Mouse (Mus musculus): ENCODE measurements at regions not wholly inside any gene's neighbourhood (a gene's known extent, or its start where the extent isn't known, plus 50 kb on each side); places are given as distances from the start of the nearest gene placed in this dataset.

DNA sequence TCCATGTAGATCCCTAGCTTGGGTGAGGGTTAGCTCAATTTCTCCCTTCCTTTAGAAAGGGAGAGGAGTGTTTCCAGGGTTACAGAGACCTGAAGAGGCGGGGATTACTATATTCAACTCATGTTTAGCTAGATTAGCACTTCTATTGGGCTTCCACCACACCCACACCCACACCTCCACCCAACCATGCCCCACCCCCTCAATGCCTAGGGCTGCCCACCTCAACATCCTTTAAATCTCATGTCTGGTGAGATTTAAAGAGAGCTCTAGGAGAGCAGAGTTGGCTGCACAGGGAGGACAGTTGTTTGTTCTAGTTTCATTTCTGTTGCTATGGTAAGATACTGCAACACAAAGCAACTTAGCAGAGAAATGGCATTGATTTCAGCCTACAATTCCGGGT lies 113.8 kb upstream of the Cops8 start:
- no peaks in the 10 kb centered on the region for H3K36me3 ChIP-seq (ENCODE audit: control insufficient read depth, insufficient read depth, low read length)
- no peak overlapping the region for H3K27ac ChIP-seq (ENCODE audit: low read depth, low read length)
- peaks cover 4% of the 10 kb centered on the region; the same call in 1 of the 2 replicates for H3K4me1 ChIP-seq (ENCODE audit: control insufficient read depth, insufficient read depth, low read length)
- DNase-seq (ENCODE audit: low spot score, missing footprints), result no peak
- H3K9ac ChIP-seq (ENCODE audit: low read length), result no peak overlapping the region
- no peak overlapping the region for H3K4me2 ChIP-seq
- WGBS, result 76% methylated on average over 2 of the region's 2 CpGs
- H3K9me3 ChIP-seq (ENCODE audit: control insufficient read depth, low read length), result no peaks in the 10 kb centered on the region
- no peak for ATAC-seq (ENCODE audit: low FRiP score)
- H3K4me3 ChIP-seq (ENCODE audit: low read depth, low read length), result no peak overlapping the region
- no peaks in the 10 kb centered on the region for H3K27me3 ChIP-seq (ENCODE audit: control insufficient read depth, insufficient read depth, low read length)

DNA sequence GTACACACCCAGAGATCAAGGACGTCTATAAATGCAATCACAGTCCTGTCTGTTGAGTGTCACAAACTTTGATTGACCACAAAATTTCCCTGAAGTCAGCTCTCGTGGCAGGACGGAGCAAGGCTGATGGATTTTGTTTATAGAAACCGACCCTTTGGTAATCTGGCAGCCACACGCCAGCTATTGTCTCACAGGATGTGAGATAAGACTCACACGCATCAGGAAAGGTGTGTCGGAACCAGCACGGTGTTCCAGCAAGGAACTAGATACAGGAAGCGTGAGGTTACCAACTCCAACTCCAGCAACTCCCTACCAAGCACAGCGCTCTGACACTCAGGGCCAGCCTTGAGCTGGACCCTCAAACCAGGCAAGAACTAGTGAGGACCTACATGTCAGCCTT lies 112.4 kb upstream of the Cops8 start:
- no peak overlapping the region for H3K4me3 ChIP-seq (ENCODE audit: low read depth, low read length)
- 91% methylated on average over 10 of the region's 10 CpGs for WGBS
- H3K36me3 ChIP-seq (ENCODE audit: control insufficient read depth, insufficient read depth, low read length), result no peaks in the 10 kb centered on the region
- no peaks in the 10 kb centered on the region for H3K27me3 ChIP-seq (ENCODE audit: control insufficient read depth, insufficient read depth, low read length)
- ATAC-seq (ENCODE audit: low FRiP score) (no peak), DNase-seq (ENCODE audit: low spot score, missing footprints) (no peak)
- H3K27ac ChIP-seq (ENCODE audit: low read depth, low read length), result no peak overlapping the region
- no peak overlapping the region for H3K9ac ChIP-seq (ENCODE audit: low read length)
- peaks cover 4% of the 10 kb centered on the region; the same call in 1 of the 2 replicates for H3K4me1 ChIP-seq (ENCODE audit: control insufficient read depth, insufficient read depth, low read length)
- H3K9me3 ChIP-seq (ENCODE audit: control insufficient read depth, low read length), result no peaks in the 10 kb centered on the region
- H3K4me2 ChIP-seq, result no peak overlapping the region

DNA sequence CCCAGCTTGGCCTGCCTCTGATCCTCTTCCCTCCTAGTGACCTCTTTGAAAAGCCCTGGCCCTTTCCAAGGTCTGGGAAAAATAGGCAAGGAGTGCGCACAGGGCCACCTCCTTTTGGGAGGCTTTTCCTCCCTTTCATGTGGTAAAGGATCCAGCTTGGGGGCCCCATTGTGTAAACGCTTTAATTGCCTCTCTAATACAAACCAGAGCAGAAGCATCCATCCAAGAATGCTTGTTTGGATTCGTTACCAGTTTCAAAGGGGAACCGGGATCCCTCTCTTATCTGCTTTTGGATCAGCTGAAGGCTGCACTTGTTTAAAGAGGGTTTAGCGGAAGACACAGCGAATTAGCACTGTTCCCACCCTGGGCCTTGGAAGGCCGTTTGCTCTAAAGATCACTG lies 109.3 kb upstream of the Cops8 start:
- WGBS, result 16% methylated on average over 7 of the region's 7 CpGs
- Histone ChIP-seq H3K4me2 (no peak overlapping the region), H3K27ac (ENCODE audit: low read depth, low read length) (no peak overlapping the region), H3K9ac (ENCODE audit: low read length) (no peak overlapping the region), H3K27me3 (ENCODE audit: control insufficient read depth, insufficient read depth, low read length) (no peaks in the 10 kb centered on the region), H3K9me3 (ENCODE audit: control insufficient read depth, low read length) (no peaks in the 10 kb centered on the region), H3K36me3 (ENCODE audit: control insufficient read depth, insufficient read depth, low read length) (no peaks in the 10 kb centered on the region), H3K4me3 (ENCODE audit: low read depth, low read length) (no peak overlapping the region), H3K4me1 (ENCODE audit: control insufficient read depth, insufficient read depth, low read length) (peaks cover 4% of the 10 kb centered on the region; the same call in 1 of the 2 replicates)
- no peak for ATAC-seq (ENCODE audit: low FRiP score)
- DNase-seq (ENCODE audit: low spot score, missing footprints), result no peak

DNA sequence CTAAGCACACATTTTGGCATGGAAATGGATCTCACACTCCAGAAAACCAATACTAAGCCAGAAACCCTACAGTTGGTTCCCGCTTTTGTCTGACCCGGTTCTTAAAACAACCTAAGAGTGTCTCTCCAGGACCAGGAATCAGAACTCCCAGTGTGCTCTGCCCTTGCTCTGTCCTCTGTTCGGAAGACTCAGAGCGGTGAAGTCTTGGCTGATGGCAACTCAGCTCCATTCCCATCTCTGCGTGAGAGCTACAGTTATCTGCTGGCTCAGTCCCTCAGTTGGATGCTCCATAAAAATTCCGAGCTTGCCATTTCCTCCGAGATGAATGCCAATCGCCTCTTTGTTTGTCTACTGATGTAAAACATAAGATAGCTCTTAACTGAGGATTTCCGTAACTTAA lies 107.6 kb upstream of the Cops8 start:
- no peak overlapping the region for H3K9ac ChIP-seq (ENCODE audit: low read length)
- no peak for DNase-seq (ENCODE audit: low spot score, missing footprints)
- no peaks in the 10 kb centered on the region for H3K27me3 ChIP-seq (ENCODE audit: control insufficient read depth, insufficient read depth, low read length)
- peaks cover 4% of the 10 kb centered on the region; the same call in 1 of the 2 replicates for H3K4me1 ChIP-seq (ENCODE audit: control insufficient read depth, insufficient read depth, low read length)
- no peak overlapping the region for H3K4me3 ChIP-seq (ENCODE audit: low read depth, low read length)
- H3K4me2 ChIP-seq, result no peak overlapping the region
- ATAC-seq (ENCODE audit: low FRiP score), result no peak
- H3K27ac ChIP-seq (ENCODE audit: low read depth, low read length), result no peak overlapping the region
- 94% methylated on average over 9 of the region's 9 CpGs for WGBS
- H3K36me3 ChIP-seq (ENCODE audit: control insufficient read depth, insufficient read depth, low read length), result no peaks in the 10 kb centered on the region
- peaks cover 2% of the 10 kb centered on the region; the same call in 1 of the 2 replicates for H3K9me3 ChIP-seq (ENCODE audit: control insufficient read depth, low read length)

DNA sequence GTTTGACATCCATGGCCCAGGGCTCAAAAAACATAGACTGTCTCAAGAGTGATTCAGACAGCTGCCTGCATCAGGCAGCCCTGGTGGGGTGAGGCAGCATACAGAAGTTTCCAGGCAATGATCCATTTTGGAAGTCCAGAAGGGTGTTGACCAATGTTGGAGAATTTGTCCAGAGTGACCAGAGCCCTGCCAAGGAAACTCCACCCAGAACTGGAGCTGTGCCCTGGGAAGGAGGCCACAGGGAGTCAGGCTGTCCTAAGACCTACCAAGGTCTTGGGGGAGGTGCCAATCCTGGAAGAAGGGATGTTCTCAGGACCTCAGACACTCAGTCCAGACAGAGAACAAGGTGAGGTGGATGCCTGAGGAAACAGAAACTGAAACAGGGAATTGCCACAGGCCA lies 105.2 kb upstream of the Cops8 start:
- Histone ChIP-seq H3K4me3 (ENCODE audit: low read depth, low read length) (no peak overlapping the region), H3K36me3 (ENCODE audit: control insufficient read depth, insufficient read depth, low read length) (no peaks in the 10 kb centered on the region), H3K9me3 (ENCODE audit: control insufficient read depth, low read length) (peaks cover 2% of the 10 kb centered on the region; the same call in 1 of the 2 replicates), H3K4me2 (no peak overlapping the region), H3K4me1 (ENCODE audit: control insufficient read depth, insufficient read depth, low read length) (peaks cover 4% of the 10 kb centered on the region; the same call in 1 of the 2 replicates), H3K27me3 (ENCODE audit: control insufficient read depth, insufficient read depth, low read length) (no peaks in the 10 kb centered on the region), H3K9ac (ENCODE audit: low read length) (no peak overlapping the region), H3K27ac (ENCODE audit: low read depth, low read length) (no peak overlapping the region)
- no peak for ATAC-seq (ENCODE audit: low FRiP score)
- DNase-seq (ENCODE audit: low spot score, missing footprints), result no peak

DNA sequence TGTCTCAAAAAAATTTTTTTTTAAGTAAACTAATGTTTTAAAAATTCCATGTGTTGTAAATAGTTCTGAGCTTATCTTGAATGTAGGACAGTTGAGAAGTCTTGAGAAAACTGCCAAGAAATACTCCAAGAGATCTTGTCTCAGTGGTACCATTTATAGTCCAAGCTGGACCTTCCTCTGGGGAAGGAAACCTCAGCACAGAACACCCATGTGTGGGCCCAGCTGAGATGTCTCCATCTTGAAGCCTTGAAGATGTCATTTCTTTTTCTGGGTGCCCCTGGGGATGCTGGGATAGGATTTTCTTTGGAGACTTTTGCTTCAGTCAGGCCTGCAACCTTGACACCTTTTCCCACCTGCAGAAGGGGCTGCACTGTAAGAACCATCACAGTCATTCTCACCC lies 101.4 kb upstream of the Cops8 start:
- no peaks in the 10 kb centered on the region for H3K27me3 ChIP-seq (ENCODE audit: control insufficient read depth, insufficient read depth, low read length)
- no peak overlapping the region for H3K4me3 ChIP-seq (ENCODE audit: low read depth, low read length)
- H3K4me2 ChIP-seq, result no peak overlapping the region
- peaks cover 11% of the 10 kb centered on the region for H3K4me1 ChIP-seq (ENCODE audit: control insufficient read depth, insufficient read depth, low read length)
- ATAC-seq (ENCODE audit: low FRiP score) (no peak), DNase-seq (ENCODE audit: low spot score, missing footprints) (peak; percentile 10)
- no peaks in the 10 kb centered on the region for H3K36me3 ChIP-seq (ENCODE audit: control insufficient read depth, insufficient read depth, low read length)
- peaks cover 2% of the 10 kb centered on the region; the same call in 1 of the 2 replicates for H3K9me3 ChIP-seq (ENCODE audit: control insufficient read depth, low read length)
- H3K9ac ChIP-seq (ENCODE audit: low read length), result no peak overlapping the region
- no peak overlapping the region for H3K27ac ChIP-seq (ENCODE audit: low read depth, low read length)

DNA sequence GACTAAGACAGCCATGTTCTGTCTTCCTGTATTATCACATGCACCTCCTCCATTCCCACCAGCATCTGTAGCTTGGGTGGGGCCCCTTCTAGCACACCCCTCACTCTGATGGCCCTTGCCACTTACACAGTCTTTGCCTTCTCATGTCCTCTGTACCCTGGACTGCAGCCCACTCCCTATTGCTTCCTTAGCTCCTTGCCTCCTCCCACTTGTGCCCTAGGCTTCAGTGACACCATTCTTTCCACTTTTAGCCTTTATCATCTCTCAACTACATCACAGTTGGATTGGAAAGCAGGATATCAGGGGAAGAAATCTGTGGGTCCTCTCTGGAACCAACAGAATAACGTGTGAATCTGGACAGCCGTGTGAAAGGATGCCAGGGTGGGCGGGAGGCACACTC lies 100.4 kb upstream of the Cops8 start:
- Histone ChIP-seq H3K27ac (ENCODE audit: low read depth, low read length) (no peak overlapping the region), H3K4me1 (ENCODE audit: control insufficient read depth, insufficient read depth, low read length) (peaks cover 11% of the 10 kb centered on the region), H3K9me3 (ENCODE audit: control insufficient read depth, low read length) (peaks cover 2% of the 10 kb centered on the region; the same call in 1 of the 2 replicates), H3K9ac (ENCODE audit: low read length) (no peak overlapping the region), H3K27me3 (ENCODE audit: control insufficient read depth, insufficient read depth, low read length) (no peaks in the 10 kb centered on the region), H3K4me2 (no peak overlapping the region), H3K36me3 (ENCODE audit: control insufficient read depth, insufficient read depth, low read length) (no peaks in the 10 kb centered on the region), H3K4me3 (ENCODE audit: low read depth, low read length) (no peak overlapping the region)
- WGBS, result 94% methylated on average over 3 of the region's 3 CpGs
- DNase-seq (ENCODE audit: low spot score, missing footprints) (peak; percentile 60), ATAC-seq (ENCODE audit: low FRiP score) (no peak)

DNA sequence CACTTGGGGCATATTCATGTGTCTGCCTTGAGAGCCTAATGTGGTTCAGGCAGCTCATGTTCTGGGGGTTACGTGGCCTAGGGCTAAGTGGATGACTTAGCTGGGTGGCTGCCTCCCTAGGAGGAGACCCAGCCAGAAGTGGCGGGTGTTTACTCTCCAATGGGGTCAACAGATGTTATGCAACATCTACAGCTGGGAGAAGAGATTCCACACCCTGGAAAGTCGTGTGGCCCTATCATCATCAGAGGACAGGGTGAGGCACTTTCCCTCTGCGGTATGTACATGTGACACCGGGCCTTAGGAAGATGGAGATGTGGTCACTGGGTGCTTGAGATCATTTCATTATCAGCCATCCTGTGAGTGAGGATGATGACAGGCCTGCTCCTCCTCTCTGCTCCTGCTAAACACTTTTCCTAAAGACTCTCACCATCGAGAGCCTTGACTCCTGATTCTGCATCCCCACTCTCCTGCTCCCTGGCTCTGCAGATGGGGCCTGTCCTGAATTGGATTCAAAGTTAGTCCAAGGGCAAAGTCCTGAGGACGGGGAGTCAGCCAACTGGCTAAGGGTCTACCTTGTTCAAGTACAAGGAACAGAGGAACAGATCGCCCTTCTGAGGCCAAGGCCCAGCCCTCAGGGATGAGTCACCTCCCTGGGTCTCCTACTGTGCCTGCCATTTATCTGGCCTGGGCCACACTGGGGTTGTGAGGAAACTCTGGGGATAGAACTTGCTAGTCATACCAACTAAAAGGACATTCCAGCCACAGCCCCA lies 99.8 kb upstream of the Cops8 start:
- no peak overlapping the region for H3K4me2 ChIP-seq
- no peaks in the 10 kb centered on the region for H3K36me3 ChIP-seq (ENCODE audit: control insufficient read depth, insufficient read depth, low read length)
- peaks cover 2% of the 10 kb centered on the region; the same call in 1 of the 2 replicates for H3K9me3 ChIP-seq (ENCODE audit: control insufficient read depth, low read length)
- H3K9ac ChIP-seq (ENCODE audit: low read length), result no peak overlapping the region
- H3K27ac ChIP-seq (ENCODE audit: low read depth, low read length), result no peak overlapping the region
- DNase-seq (ENCODE audit: low spot score, missing footprints) (peak; percentile 60), ATAC-seq (ENCODE audit: low FRiP score) (no peak)
- H3K4me1 ChIP-seq (ENCODE audit: control insufficient read depth, insufficient read depth, low read length), result peaks cover 11% of the 10 kb centered on the region
- H3K4me3 ChIP-seq (ENCODE audit: low read depth, low read length), result no peak overlapping the region
- no peaks in the 10 kb centered on the region for H3K27me3 ChIP-seq (ENCODE audit: control insufficient read depth, insufficient read depth, low read length)
- WGBS, result 90% methylated on average over 8 of the region's 8 CpGs

DNA sequence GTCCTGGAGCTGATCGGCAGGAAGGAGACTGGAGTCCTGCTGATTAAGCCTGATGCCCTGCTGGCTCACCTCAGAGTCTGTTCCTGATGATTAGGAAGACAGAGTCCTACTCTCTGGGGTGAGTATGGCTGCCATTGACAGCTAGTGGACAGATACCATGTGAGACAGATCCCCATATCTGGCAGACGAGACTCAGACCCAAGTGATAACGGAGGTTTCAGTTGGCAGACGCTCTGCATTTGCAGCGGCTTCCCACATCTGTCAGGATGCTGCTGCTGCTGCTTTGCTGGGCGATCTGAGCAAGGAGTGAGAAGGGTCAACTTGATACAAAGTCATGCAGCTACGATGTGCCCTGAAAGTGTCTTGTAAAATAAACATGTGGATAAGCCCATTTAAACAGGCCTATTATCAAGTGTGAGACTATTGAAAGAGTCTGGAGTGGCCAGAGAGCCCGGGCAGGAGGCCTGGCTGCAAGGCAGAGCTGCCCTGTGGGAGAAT lies 98.1 kb upstream of the Cops8 start:
- Histone ChIP-seq H3K27me3 (ENCODE audit: control insufficient read depth, insufficient read depth, low read length) (no peaks in the 10 kb centered on the region), H3K4me2 (no peak overlapping the region), H3K9ac (ENCODE audit: low read length) (no peak overlapping the region), H3K9me3 (ENCODE audit: control insufficient read depth, low read length) (no peaks in the 10 kb centered on the region; the same call in 1 of the 2 replicates), H3K36me3 (ENCODE audit: control insufficient read depth, insufficient read depth, low read length) (no peaks in the 10 kb centered on the region), H3K27ac (ENCODE audit: low read depth, low read length) (no peak overlapping the region), H3K4me3 (ENCODE audit: low read depth, low read length) (no peak overlapping the region), H3K4me1 (ENCODE audit: control insufficient read depth, insufficient read depth, low read length) (peaks cover 11% of the 10 kb centered on the region)
- DNase-seq (ENCODE audit: low spot score, missing footprints), result peak; percentile 88
- 17% methylated on average over 8 of the region's 8 CpGs for WGBS
- no peak for ATAC-seq (ENCODE audit: low FRiP score)

Measured in midbrain, embryonic 11.5 days (tissue).